Mouse (Mus musculus) mouse trophoblast stem cell (cell line): Measurements from ENCODE around the gene Isyna1.

ENCODE experiments used
- in situ Hi-C, 2 experiments: fragments of 300-500 bp; cut with MseI, MboI; formaldehyde crosslinking; loops; 2 replicates in 1 of 2; 3 replicates in 1 of 2; pipeline ENCODE4 v1.15.1; 2025

Gene Isyna1

GRCm38 (mm10) chr8:70602139-70602811 is 8.1 kb downstream of the Isyna1 start:
- in situ Hi-C loops: no loop called here

- in situ Hi-C loops: no loop called here
Observed at GRCm38 (mm10) chr8:70604558-70604957, 10.4 kb downstream of the Isyna1 start.

- in situ Hi-C loops: no loop called here
Observed at GRCm38 (mm10) chr8:70605871-70606779, 12.0 kb downstream of the Isyna1 start.

GRCm38 (mm10) chr8:70606780-70607602 is 12.8 kb downstream of the Isyna1 start:
- in situ Hi-C loops: no loop called here

- in situ Hi-C loops: no loop called here
Observed at GRCm38 (mm10) chr8:70607603-70607897, 13.4 kb downstream of the Isyna1 start.

- in situ Hi-C loops: no loop called here
Observed at GRCm38 (mm10) chr8:70607898-70608748, 13.9 kb downstream of the Isyna1 start.

- in situ Hi-C loops: no loop called here
Observed at GRCm38 (mm10) chr8:70608749-70609367, 14.7 kb downstream of the Isyna1 start, which contains the start of gene Ssbp4. Gene Ssbp4, minus strand, starts transcription at chr8:70608872.

GRCm38 (mm10) chr8:70609368-70609848 is 15.2 kb downstream of the Isyna1 start:
- in situ Hi-C loops: no loop called here

GRCm38 (mm10) chr8:70609849-70610795 is 15.9 kb downstream of the Isyna1 start:
- in situ Hi-C loops: loop anchor here in 1 of 2 experiments (5.0 kb wide), 1 partner anchor 42 kb away; no protein-coding TSS in a partner anchor

GRCm38 (mm10) chr8:70610796-70611771 is 16.9 kb downstream of the Isyna1 start:
- in situ Hi-C loops: loop anchor here in 1 of 2 experiments (5.0 kb wide), 1 partner anchor 41 kb away; no protein-coding TSS in a partner anchor

- in situ Hi-C loops: loop anchor here in 1 of 2 experiments (5.0 kb wide), 1 partner anchor 40 kb away; no protein-coding TSS in a partner anchor
Observed at GRCm38 (mm10) chr8:70611849-70612248, 17.7 kb downstream of the Isyna1 start.

GRCm38 (mm10) chr8:70613763-70614162 is 19.6 kb downstream of the Isyna1 start:
- in situ Hi-C loops: loop anchor here in 1 of 2 experiments (5.0 kb wide), 1 partner anchor 39 kb away; no protein-coding TSS in a partner anchor

GRCm38 (mm10) chr8:70614469-70614868 is 20.3 kb downstream of the Isyna1 start:
- in situ Hi-C loops: loop anchor here in 1 of 2 experiments (5.0 kb wide), 1 partner anchor 38 kb away; no protein-coding TSS in a partner anchor

GRCm38 (mm10) chr8:70615281-70615680 is 21.1 kb downstream of the Isyna1 start:
- in situ Hi-C loops: no loop called here

GRCm38 (mm10) chr8:70615894-70616293 is 21.7 kb downstream of the Isyna1 start, which contains the start of gene Lrrc25:
Gene Lrrc25, plus strand, starts transcription at chr8:70616155.
- in situ Hi-C loops: no loop called here

GRCm38 (mm10) chr8:70616645-70617044 is 22.5 kb downstream of the Isyna1 start:
- in situ Hi-C loops: no loop called here

- in situ Hi-C loops: no loop called here
Observed at GRCm38 (mm10) chr8:70617985-70618384, 23.8 kb downstream of the Isyna1 start.
